9 mouse cellular contexts compared by ENCODE assay signal in the genomic region with DNA sequence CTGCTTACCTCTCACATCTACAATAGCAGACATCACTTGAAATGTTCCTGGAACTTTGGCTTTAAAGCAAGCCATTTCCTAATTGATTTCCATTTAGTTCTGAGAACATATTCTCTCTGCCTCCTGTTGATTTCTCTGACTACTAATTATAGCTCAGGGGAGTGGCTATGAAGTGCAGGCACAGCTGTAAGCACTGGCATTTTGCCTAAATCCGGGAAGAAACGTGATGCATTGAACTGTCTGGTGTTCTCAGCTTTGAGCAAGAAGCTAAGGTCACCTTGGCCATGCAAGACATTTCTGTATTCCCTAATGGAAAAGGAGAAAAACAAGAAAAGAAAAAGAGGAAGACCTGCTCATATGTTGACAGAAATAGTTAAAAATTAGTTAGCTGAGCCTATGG. TPM values are rescaled to one million over a fixed set of nuclear protein-coding genes. Genes with fewer than 3 reads are reported as not detected.
DNase-seq lines count a peak whose midpoint lies in the region; ATAC-seq and TF ChIP-seq lines count a peak whose summit lies in the region.
"Had no signal": no experiment of that assay in that cellular context is flagged by ENCODE, and none has a peak within 500 bp of the region (broad histone marks: within the 10 kb centered on the region; RNA-seq: fewer than 3 reads in every experiment).

No protein-coding gene starts in this region.

- H3K27ac ChIP-seq in liver, postnatal 0 days (ENCODE audit: low read depth): peak overlapping the region; percentile 20; the same call in 1 of the 2 replicates
- H3K27ac ChIP-seq in heart, postnatal 0 days (ENCODE audit: low read depth): peak overlapping the region; percentile 94
- H3K27ac ChIP-seq: liver, embryonic 14.5 days had no signal

- no peak for TF ChIP-seq CTCF in liver, postnatal 0 days (IDR thresholded peaks at IDR 0.05; ENCODE audit: low read depth)
- no peak for TF ChIP-seq CTCF in heart, postnatal 0 days (IDR thresholded peaks at IDR 0.05; ENCODE audit: low read depth)

- no peaks in the 10 kb centered on the region for H3K36me3 ChIP-seq in liver, postnatal 0 days (replicated peaks; ENCODE audit: insufficient read depth, low read length)
- no peaks in the 10 kb centered on the region for H3K36me3 ChIP-seq in heart, postnatal 0 days (replicated peaks; ENCODE audit: control insufficient read depth, insufficient read depth, low read length)

- H3K4me2 ChIP-seq in liver, postnatal 0 days (ENCODE audit: low read depth, low read length): no peak overlapping the region
- 0 out of 2 replicates have a peak overlapping the region, but pooled peaks have one; percentile 18 for H3K4me2 ChIP-seq in heart, postnatal 0 days (ENCODE audit: low read depth, low read length)

- no peaks in the 10 kb centered on the region for H3K9me3 ChIP-seq in liver, postnatal 0 days (ENCODE audit: low read length)
- no peaks in the 10 kb centered on the region for H3K9me3 ChIP-seq in heart, postnatal 0 days (replicated peaks; ENCODE audit: control insufficient read depth, low read length)

- DNase-seq in adrenal gland, postnatal 10 days: peak; percentile 59
- DNase-seq in adrenal gland, postnatal 4 days (ENCODE audit: low spot score in 2 of 2): no peak
- DNase-seq in liver, postnatal 0 days: peak; percentile 48
- DNase-seq in liver: no peak
- peak; percentile 93 for DNase-seq in heart, postnatal 0 days (ENCODE audit: low spot score)
- no peak for DNase-seq in cerebellum, postnatal 25 days

- peak; percentile 41; the same call in 1 of the 2 replicates for ATAC-seq in liver, postnatal 0 days
- peak; percentile 93 for ATAC-seq in heart, postnatal 0 days (ENCODE audit: insufficient read depth, low read depth)
- ATAC-seq in megakaryocyte progenitor cell, adult 5-6 weeks (replicated peaks; ENCODE audit: poor library complexity): peak; percentile 50; the same call in 1 of the 2 replicates
- no peak for ATAC-seq in megakaryocyte, adult 5-6 weeks (ENCODE audit: poor library complexity, severe bottlenecking)

- H3K4me3 ChIP-seq in liver, postnatal 0 days (ENCODE audit: low read depth, low read length): no peak overlapping the region
- H3K4me3 ChIP-seq in heart, postnatal 0 days (ENCODE audit: low read depth, low read length): no peak overlapping the region

- no peaks in the 10 kb centered on the region for H3K27me3 ChIP-seq in liver, postnatal 0 days (ENCODE audit: insufficient read depth, low read length)
- H3K27me3 ChIP-seq in heart, postnatal 0 days (ENCODE audit: control insufficient read depth, insufficient read depth, low read length): no peaks in the 10 kb centered on the region

- WGBS in liver, postnatal 0 days (ENCODE audit: insufficient replicate concordance): 9% methylated on average over 2 of the region's 2 CpGs
- WGBS in heart, postnatal 0 days: 0% methylated on average over 2 of the region's 2 CpGs

- TF ChIP-seq EP300 in liver, postnatal 0 days (IDR thresholded peaks at IDR 0.05; ENCODE audit: low read depth): 0 out of 2 replicates have a peak, but pooled peaks have one; percentile 24
- peak; percentile 57; the same call in 1 of the 2 replicates for TF ChIP-seq EP300 in heart, postnatal 0 days (IDR thresholded peaks at IDR 0.05; ENCODE audit: low read depth)

- H3K4me1 ChIP-seq in liver, postnatal 0 days (ENCODE audit: insufficient read depth): peaks cover 12% of the 10 kb centered on the region; the same call in 1 of the 2 replicates
- peaks cover 22% of the 10 kb centered on the region for H3K4me1 ChIP-seq in heart, postnatal 0 days (ENCODE audit: control insufficient read depth, insufficient read depth)

- H3K9ac ChIP-seq in liver, postnatal 0 days (replicated peaks): no peak overlapping the region
- no peak overlapping the region for H3K9ac ChIP-seq in heart, postnatal 0 days (replicated peaks; ENCODE audit: low read depth, low read length)
- H3K9ac ChIP-seq: liver, embryonic 14.5 days had no signal

RNA-seq across cellular contexts. Expression of a gene that starts 33.6 kb away (rescaled TPM):
- total RNA-seq in adrenal gland, postnatal 10 days (2021): 100 to 1,000 TPM; 469 to 580 TPM
- 100 to 1,000 TPM; 708 to 756 TPM for total RNA-seq in adrenal gland, postnatal 4 days (2021)
- 56.7 and 70.3 TPM in 2 replicates for polyA plus RNA-seq in liver, postnatal 0 days (2015; fragmentation: Nextera tagmentation; extraction: Ambion mirVana)
- 444 and 493 TPM in 2 replicates for total RNA-seq in heart, postnatal 0 days (2014; rRNA removed; ENCODE audit: low replicate concordance)
- polyA plus RNA-seq in heart, postnatal 0 days (2015; fragmentation: Nextera tagmentation; extraction: Ambion mirVana): 294 and 303 TPM in 2 replicates
- 137 and 168 TPM in 2 replicates for total RNA-seq in megakaryocyte progenitor cell, adult 5-6 weeks (2015)
- total RNA-seq in megakaryocyte progenitor cell, adult 5-6 weeks (2017): 163 and 210 TPM in 2 replicates
- 36.7 and 38.0 TPM in 2 replicates for total RNA-seq in megakaryocyte, adult 5-6 weeks (2015)
- total RNA-seq in megakaryocyte, adult 5-6 weeks (2017): 47.0 and 68.7 TPM in 2 replicates

Comparison
In these comparisons a context has a peak if more than half of its experiments do, and no peak if none do; other contexts are left out.
1. DNase-seq: peak in adrenal gland, postnatal 10 days (single experiment), liver, postnatal 0 days (single experiment) and heart, postnatal 0 days (single experiment); none in adrenal gland, postnatal 4 days (0 of 2), liver (single experiment) and cerebellum, postnatal 25 days (0 of 2).